Mouse (Mus musculus) hindbrain, embryonic 11.5 days (tissue): ENCODE measurements around the gene Synj1. TPM values are rescaled to one million over a fixed set of nuclear protein-coding genes. Genes with fewer than 3 reads are reported as not detected.

Experiments used
- ATAC-seq: fragments of 200-750 bp; cut with Nextera tagmentation; 2 replicates; pipeline ENCODE4 v1.8.0; 2017; ENCODE audit warnings: mild to moderate bottlenecking, moderate TSS enrichment, moderate library complexity; ENCODE audit not compliant: low FRiP score
- DNase-seq: peaks from one replicate; pipeline ENCODE4 v3.0.0-alpha.2; 2015; ENCODE audit warnings: low spot score
- H3K27ac ChIP-seq: fragments of 300-500 bp; sonication (generic); 2 replicates; pipeline ENCODE4 v1.5.1; 2014; ENCODE audit warnings: mild to moderate bottlenecking, low read depth, low read length
- H3K27me3 ChIP-seq: fragments of 300-500 bp; sonication (generic); 2 replicates; pipeline ENCODE4 v1.6.1; 2014; ENCODE audit warnings: mild to moderate bottlenecking, low read length, moderate library complexity, mixed read lengths; ENCODE audit not compliant: control insufficient read depth, insufficient read depth
- H3K36me3 ChIP-seq: fragments of 300-500 bp; sonication (generic); 2 replicates; pipeline ENCODE4 v1.6.1; 2014; ENCODE audit warnings: mild to moderate bottlenecking, low read length, moderate library complexity, mixed read lengths; ENCODE audit not compliant: control insufficient read depth, insufficient read depth
- H3K4me1 ChIP-seq: fragments of 300-500 bp; sonication (generic); replicated peaks from 2 replicates; pipeline ENCODE4 v1.6.1; 2014; ENCODE audit warnings: low read length, mixed read lengths; ENCODE audit not compliant: control insufficient read depth, insufficient read depth
- H3K4me2 ChIP-seq: fragments of 300-500 bp; sonication (generic); replicated peaks from 2 replicates; pipeline ENCODE4 v1.6.1; 2014; ENCODE audit warnings: mild to moderate bottlenecking, low read depth, low read length
- H3K4me3 ChIP-seq: fragments of 300-500 bp; sonication (generic); 2 replicates; pipeline ENCODE4 v1.5.1; 2014; ENCODE audit warnings: low read depth, low read length
- H3K9ac ChIP-seq: fragments of 300-500 bp; sonication (generic); 2 replicates; pipeline ENCODE4 v1.6.1; 2014; ENCODE audit warnings: low read depth, low read length
- H3K9me3 ChIP-seq: fragments of 300-500 bp; sonication (generic); 2 replicates; pipeline ENCODE4 v1.6.1; 2016; ENCODE audit warnings: low read length; ENCODE audit not compliant: control insufficient read depth
- WGBS: fragments of 180-500 bp; shearing (Covaris S2); extraction: QIAGEN DNeasy Blood & Tissue Kit; methylation state at CpG from one replicate; pipeline ENCODE4 v1.1.7; 2014; 5-methylcytosine and 5-hydroxymethylcytosine counted together
- polyA plus RNA-seq: library from polyadenylated mRNA; unstranded; fragments of >200 nt; fragmentation: Nextera tagmentation; extraction: Ambion mirVana; gene quantifications from 2 replicates; pipeline ENCODE4 v1.2.1, GENCODE M21; 2014

Synj1 gene
- polyA plus RNA-seq, 1 experiment from 2014 or later = 30.5 TPM

DNA sequence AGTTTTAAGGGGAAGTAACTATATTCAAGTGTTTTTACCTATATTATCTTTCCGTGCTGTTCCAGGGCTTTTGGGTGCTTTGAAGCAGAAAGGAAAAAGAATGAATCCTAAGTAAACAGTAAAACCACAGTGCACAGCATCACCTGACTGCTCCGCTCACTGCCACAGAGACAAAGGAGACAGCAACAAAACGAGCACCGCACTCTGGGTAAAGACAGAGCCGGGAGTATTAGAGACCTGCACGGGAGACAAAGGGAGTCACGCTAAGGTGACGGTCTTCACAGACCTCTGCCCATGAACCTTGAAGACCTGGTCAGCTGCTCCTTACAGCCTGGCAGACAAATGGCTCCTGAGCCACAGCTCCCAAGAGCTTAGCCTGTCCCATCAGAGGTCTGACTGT, 64.1 kb downstream of the Synj1 start:
- Histone ChIP-seq H3K36me3 (no peaks in the 10 kb centered on the region), H3K4me2 (no peak overlapping the region), H3K4me3 (no peak overlapping the region), H3K4me1 (no peaks in the 10 kb centered on the region), H3K27me3 (no peaks in the 10 kb centered on the region), H3K9ac (no peak overlapping the region), H3K27ac (no peak overlapping the region), H3K9me3 (no peaks in the 10 kb centered on the region)
- ATAC-seq (no peak), DNase-seq (no peak)
- WGBS = 87% methylated on average over 8 of the region's 8 CpGs

DNA sequence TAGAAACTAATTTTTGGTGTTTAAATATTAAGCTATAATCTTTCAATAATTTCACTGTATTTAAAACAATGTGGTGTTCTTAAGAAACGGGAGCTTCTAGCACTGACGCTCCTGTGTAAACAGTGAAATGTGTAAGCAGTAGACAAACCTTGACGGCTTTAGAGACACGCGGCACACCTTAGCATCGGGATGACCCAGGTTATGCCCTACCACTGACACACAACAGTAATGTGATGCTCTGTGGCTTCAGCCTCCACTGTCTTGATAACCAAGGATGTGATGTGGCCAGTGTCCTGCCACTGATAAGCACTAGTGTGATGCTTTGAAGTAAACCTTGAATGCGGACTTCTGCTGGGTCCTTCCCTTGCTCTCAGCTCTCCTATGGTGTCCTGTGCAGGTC, 69.9 kb downstream of the Synj1 start:
- DNase-seq (no peak), ATAC-seq (no peak)
- no peak overlapping the region for H3K4me3 ChIP-seq
- H3K27me3 ChIP-seq = no peaks in the 10 kb centered on the region
- no peak overlapping the region for H3K9ac ChIP-seq
- no peak overlapping the region for H3K4me2 ChIP-seq
- no peaks in the 10 kb centered on the region for H3K4me1 ChIP-seq
- 95% methylated on average over 7 of the region's 7 CpGs for WGBS
- no peak overlapping the region for H3K27ac ChIP-seq
- no peaks in the 10 kb centered on the region for H3K9me3 ChIP-seq
- no peaks in the 10 kb centered on the region for H3K36me3 ChIP-seq

DNA sequence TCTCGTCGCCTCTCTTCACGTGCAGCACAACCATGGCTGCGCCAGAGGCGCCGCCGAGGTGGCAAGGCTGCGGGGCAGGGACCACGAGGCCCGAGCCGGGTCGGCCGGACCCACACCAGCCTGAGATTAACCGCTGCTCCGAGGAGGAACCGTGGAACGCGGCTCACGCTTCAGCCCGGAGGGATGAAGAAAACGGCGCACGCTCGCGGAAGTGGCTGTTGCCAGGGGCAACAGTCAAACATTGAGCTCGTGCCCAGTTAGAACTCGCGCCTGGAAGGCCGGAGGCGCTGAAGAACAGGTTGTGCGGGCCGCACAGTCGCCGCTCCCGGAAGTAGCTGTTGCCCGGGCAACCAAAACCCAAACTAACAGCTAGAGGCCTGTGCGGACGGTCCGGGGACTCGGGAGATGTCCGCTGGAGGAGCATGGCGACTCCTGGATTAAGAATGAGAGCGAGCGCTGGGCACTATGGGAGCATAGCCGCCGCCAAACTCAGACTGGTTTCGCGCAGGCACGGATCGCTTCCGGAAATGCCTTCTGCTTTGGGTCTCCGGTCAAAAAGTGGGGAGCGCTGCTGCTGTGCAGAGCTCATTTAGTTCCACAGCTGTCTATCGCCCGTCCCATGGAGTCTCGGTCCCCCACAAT, 76.3 kb downstream of the Synj1 start, which contains the start of gene Cfap298:
Gene Cfap298 (minus strand): TSS at position 428 of the 642 bp plus-strand sequence.
- DNase-seq = peak; percentile 98

DNA sequence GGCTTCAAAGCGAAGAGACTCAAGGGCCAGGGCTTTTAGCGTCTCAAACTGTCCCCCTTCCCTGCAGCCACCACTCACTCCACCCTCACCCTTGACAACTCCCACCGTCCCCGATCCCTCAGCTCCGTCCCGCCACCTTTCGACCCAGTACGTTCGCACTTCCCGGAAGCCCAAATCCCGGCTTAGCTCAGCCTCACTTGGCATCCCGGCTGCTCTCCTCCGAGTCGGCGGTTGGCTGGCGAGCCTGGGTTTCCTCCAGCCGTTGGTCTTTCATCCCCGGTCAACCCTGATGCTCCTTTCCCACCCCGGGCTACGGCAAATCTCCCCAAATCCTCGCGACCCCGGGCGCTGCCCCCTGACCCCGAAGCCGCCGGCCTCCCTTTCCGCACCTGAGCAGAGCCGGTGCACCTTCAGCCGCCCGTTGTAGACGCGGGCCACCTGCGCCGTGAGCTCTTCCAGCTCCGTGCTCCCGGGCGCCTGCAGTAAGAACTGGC, 76.9 kb downstream of the Synj1 start:
- Histone ChIP-seq H3K4me3 (peak overlapping the region; percentile 80), H3K9me3 (no peaks in the 10 kb centered on the region), H3K4me2 (peak overlapping the region; percentile 82), H3K9ac (peak overlapping the region; percentile 80), H3K4me1 (no peaks in the 10 kb centered on the region), H3K27ac (peak overlapping the region; percentile 81), H3K27me3 (no peaks in the 10 kb centered on the region), H3K36me3 (no peaks in the 10 kb centered on the region)
- peak; percentile 67 for DNase-seq
- 1% methylated on average over 38 of the region's 38 CpGs for WGBS
- ATAC-seq = peak; percentile 67

More for the DNA sequence above, 76.3 kb downstream of the Synj1 start, which contains the start of gene Cfap298:
- H3K27me3 ChIP-seq = no peaks in the 10 kb centered on the region
- H3K4me3 ChIP-seq = peak within 1 kb of the TSS; percentile 80
- H3K4me2 ChIP-seq = peak within 1 kb of the TSS; percentile 82
- peak within 1 kb of the TSS; percentile 80 for H3K9ac ChIP-seq
- no peaks in the 10 kb centered on the region for H3K9me3 ChIP-seq
- peak within 1 kb of the TSS; percentile 81 for H3K27ac ChIP-seq
- peak; percentile 98 for ATAC-seq
- no peaks in the 10 kb centered on the region for H3K4me1 ChIP-seq
- WGBS = under 1% methylated on average over 56 of the region's 56 CpGs
- H3K36me3 ChIP-seq = no peaks in the 10 kb centered on the region

DNA sequence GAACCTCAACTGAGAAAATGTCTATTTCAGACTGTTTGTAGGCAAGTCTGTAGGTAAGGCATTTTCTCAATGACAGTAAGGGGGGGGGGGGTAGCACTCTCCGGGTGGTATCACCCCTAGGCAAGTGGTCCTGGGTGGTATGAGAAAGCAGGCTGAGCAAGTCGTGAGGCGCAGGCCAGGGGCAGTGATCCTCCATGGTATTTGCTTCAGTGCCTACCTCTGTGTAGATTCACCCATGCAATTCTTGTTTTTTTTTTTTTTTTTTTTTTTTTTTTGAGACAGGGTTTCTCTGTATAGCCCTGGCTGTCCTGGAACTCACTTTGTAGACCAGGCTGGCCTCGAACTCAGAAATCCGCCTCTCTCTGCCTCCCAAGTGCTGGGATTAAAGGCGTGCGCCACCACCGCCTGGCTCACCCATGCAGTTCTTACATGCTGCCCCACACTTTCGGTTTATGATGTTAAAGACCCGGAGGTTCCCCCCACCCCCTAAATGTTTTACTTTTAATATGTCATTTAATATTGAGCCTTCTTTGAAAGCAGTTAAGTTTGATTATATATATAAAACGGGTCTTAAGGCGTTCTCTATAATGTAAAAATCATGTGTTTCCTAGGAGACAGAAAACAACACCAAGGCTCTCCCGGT, 77.5 kb downstream of the Synj1 start:
- no peak for DNase-seq
- Histone ChIP-seq H3K27me3 (no peaks in the 10 kb centered on the region), H3K4me2 (peak overlapping the region; percentile 82), H3K36me3 (no peaks in the 10 kb centered on the region), H3K9ac (peak overlapping the region; percentile 80), H3K27ac (no peak overlapping the region), H3K4me3 (peak overlapping the region; percentile 80), H3K9me3 (no peaks in the 10 kb centered on the region), H3K4me1 (no peaks in the 10 kb centered on the region)
- no peak for ATAC-seq
- 29% methylated on average over 13 of the region's 13 CpGs for WGBS

DNA sequence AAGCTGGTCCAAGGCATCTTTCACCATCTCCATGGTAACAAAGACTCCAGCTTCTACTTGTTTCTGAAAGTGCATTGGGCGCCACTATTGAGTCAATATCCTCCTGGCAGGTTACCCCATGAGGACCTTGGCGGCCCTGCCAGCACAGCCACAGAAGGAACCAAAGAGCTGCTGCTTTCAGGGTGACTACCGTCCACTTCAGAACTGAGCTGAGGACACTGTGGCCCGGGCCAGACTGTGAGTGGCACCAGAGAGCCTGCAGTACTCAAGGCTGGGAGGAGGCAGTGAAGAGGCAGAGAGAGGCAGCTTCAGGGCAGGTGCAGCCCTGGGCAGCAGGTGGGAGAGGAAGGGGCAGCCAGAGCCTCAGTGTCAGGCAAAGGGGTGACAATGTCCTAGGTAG, 83.7 kb downstream of the Synj1 start:
- Histone ChIP-seq H3K4me3 (no peak overlapping the region), H3K9me3 (no peaks in the 10 kb centered on the region), H3K36me3 (no peaks in the 10 kb centered on the region), H3K27ac (no peak overlapping the region), H3K27me3 (no peaks in the 10 kb centered on the region), H3K4me2 (no peak overlapping the region), H3K4me1 (no peaks in the 10 kb centered on the region), H3K9ac (no peak overlapping the region)
- 89% methylated on average over 4 of the region's 4 CpGs for WGBS
- ATAC-seq (no peak), DNase-seq (no peak)

DNA sequence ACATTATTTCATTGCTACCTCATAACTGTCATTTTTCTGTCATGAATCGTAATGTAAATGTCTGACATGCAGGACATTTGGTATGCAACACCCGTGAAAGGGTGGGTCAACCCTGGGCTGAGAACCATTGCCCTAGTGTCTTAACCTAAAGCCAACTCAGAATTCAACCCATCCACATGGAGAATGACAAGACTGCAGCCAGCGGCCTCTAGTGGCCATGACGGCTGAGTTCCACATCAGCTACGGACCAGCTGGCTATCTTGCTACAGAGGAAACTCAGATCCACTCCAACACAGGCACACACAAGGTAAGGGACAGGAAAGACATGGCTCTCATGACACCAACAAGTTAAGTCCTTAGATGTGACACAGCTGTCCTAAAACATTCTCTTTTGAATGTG, 85.6 kb downstream of the Synj1 start:
- 27% methylated on average over 5 of the region's 5 CpGs for WGBS
- ATAC-seq (peak; percentile 44; the same call in 1 of the 2 replicates), DNase-seq (peak; percentile 77)
- Histone ChIP-seq H3K27ac (no peak overlapping the region), H3K9me3 (no peaks in the 10 kb centered on the region), H3K27me3 (no peaks in the 10 kb centered on the region), H3K4me2 (no peak overlapping the region), H3K4me3 (no peak overlapping the region), H3K36me3 (no peaks in the 10 kb centered on the region), H3K4me1 (no peaks in the 10 kb centered on the region), H3K9ac (no peak overlapping the region)

DNA sequence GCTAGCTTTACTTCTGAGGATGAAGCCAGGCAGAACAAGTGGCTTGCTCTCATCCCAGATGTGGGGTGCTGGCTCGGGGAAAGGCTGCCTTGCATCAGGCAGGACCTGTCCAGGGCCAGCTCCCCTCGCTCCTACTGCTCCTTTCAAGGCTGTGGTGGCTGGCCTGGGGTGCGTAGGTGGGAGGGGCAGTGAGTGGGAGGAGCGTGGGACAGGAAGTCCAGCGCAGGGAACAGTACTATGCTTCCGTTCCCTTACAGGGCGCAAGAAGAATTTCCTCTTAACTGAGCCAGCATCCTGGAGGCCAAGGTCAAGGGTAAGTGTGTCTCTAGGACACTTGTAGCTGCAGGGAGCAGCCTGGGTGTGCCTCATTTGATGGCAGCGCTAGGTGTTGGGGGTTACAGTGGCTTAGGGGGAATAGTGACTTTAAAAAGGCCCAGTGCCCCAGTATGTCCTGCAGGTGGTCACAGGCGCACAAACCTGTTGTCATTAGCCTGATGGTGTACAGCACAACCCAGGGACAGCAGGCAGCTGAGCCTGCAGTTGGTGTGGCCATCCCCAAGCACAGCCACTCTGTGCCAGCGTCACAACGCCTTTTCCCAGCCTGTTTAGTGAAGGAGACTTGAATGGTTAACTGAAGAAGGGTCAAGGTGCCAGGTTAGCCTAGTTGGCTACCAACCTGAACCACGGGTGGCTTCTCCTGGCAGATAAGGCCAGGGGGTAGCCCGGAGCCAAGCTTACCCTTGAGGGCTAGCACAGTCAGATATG, 86.3 kb downstream of the Synj1 start:
- no peak overlapping the region for H3K4me3 ChIP-seq
- DNase-seq = no peak
- no peaks in the 10 kb centered on the region for H3K27me3 ChIP-seq
- 92% methylated on average over 13 of the region's 13 CpGs for WGBS
- no peaks in the 10 kb centered on the region for H3K36me3 ChIP-seq
- no peak overlapping the region for H3K4me2 ChIP-seq
- ATAC-seq = no peak
- H3K9me3 ChIP-seq = no peaks in the 10 kb centered on the region
- no peak overlapping the region for H3K9ac ChIP-seq
- H3K4me1 ChIP-seq = no peaks in the 10 kb centered on the region
- H3K27ac ChIP-seq = no peak overlapping the region
